8 mouse cellular contexts compared by ENCODE assay signal in genomic region chr19:57066313-57066712, GRCm38 (mm10). TPM values are rescaled to one million over a fixed set of nuclear protein-coding genes. Genes with fewer than 3 reads are reported as not detected.
DNase-seq lines count a peak whose midpoint lies in the region; ATAC-seq and TF ChIP-seq lines count a peak whose summit lies in the region.

No protein-coding gene starts in this region.

- H3K36me3 ChIP-seq in liver, adult 2 months (ENCODE audit: control insufficient read depth, insufficient read depth, low read length) = peaks cover 4% of the 10 kb centered on the region; the same call in 1 of the 2 replicates
- peaks cover 9% of the 10 kb centered on the region; the same call in 1 of the 2 replicates for H3K36me3 ChIP-seq in liver, embryonic 12.5 days
- peaks cover 12% of the 10 kb centered on the region for H3K36me3 ChIP-seq in hindbrain, embryonic 13.5 days
- H3K36me3 ChIP-seq in midbrain, postnatal 0 days (ENCODE audit: insufficient read depth, low read length) = peaks cover 14% of the 10 kb centered on the region

- no peak overlapping the region for H3K4me2 ChIP-seq in liver, embryonic 12.5 days
- H3K4me2 ChIP-seq in hindbrain, embryonic 13.5 days = no peak overlapping the region
- H3K4me2 ChIP-seq in midbrain, postnatal 0 days (ENCODE audit: low read depth, low read length, poor library complexity, severe bottlenecking) = no peak overlapping the region

- intact Hi-C loops in left cerebral cortex, postnatal 10 days (cut with DNase I) = loop anchor here (2.0 to 5.0 kb wide), 2 partner anchors 70 to 261 kb away; no protein-coding TSS in a partner anchor

- H3K4me3 ChIP-seq in liver, adult 2 months (ENCODE audit: insufficient read depth, low read depth, low read length) = no peak overlapping the region
- H3K4me3 ChIP-seq in liver, embryonic 12.5 days = no peak overlapping the region
- H3K4me3 ChIP-seq in hindbrain, embryonic 13.5 days = no peak overlapping the region
- no peak overlapping the region for H3K4me3 ChIP-seq in midbrain, postnatal 0 days (ENCODE audit: low read depth, low read length)

- H3K27ac ChIP-seq in liver, adult 2 months (replicated peaks; ENCODE audit: insufficient read depth, low read depth, low read length) = no peak overlapping the region
- H3K27ac ChIP-seq in liver, embryonic 12.5 days = no peak overlapping the region
- no peak overlapping the region for H3K27ac ChIP-seq in hindbrain, embryonic 13.5 days
- H3K27ac ChIP-seq in midbrain, postnatal 0 days (ENCODE audit: low read depth, low read length) = no peak overlapping the region

- H3K79me2 ChIP-seq in liver, adult 2 months (ENCODE audit: control insufficient read depth, insufficient read depth, low read length) = no peaks in the 10 kb centered on the region

- 30% methylated on average over 3 of the region's 3 CpGs for WGBS in liver, adult 2 months
- WGBS in liver, embryonic 12.5 days (ENCODE audit: insufficient replicate concordance) = 25% methylated on average over 3 of the region's 3 CpGs
- WGBS in hindbrain, embryonic 13.5 days = 24% methylated on average over 3 of the region's 3 CpGs
- WGBS in midbrain, postnatal 0 days = 30% methylated on average over 3 of the region's 3 CpGs

- TF ChIP-seq CTCF in liver, adult 2 months (IDR thresholded peaks at IDR 0.05; ENCODE audit: low read depth, low read length) = peak; percentile 66
- TF ChIP-seq CTCF in midbrain, postnatal 0 days (IDR thresholded peaks at IDR 0.05) = peak; percentile 96

- H3K9me3 ChIP-seq in liver, embryonic 12.5 days (replicated peaks) = no peaks in the 10 kb centered on the region
- H3K9me3 ChIP-seq in hindbrain, embryonic 13.5 days = no peaks in the 10 kb centered on the region
- H3K9me3 ChIP-seq in midbrain, postnatal 0 days (ENCODE audit: low read length) = no peaks in the 10 kb centered on the region

- no peak for TF ChIP-seq POLR2A in liver, adult 2 months (IDR thresholded peaks at IDR 0.05; ENCODE audit: extremely low read depth, insufficient read depth, low read length)

- peak; percentile 37 for DNase-seq in liver, adult 2 months (ENCODE audit: extremely low read depth, low read depth, low spot score)
- peak; percentile 62 to 68 for DNase-seq in adrenal gland, adult 18-20 months (ENCODE audit: low spot score in 2 of 2)
- DNase-seq in embryo, embryonic 11 days = peak; percentile 74
- peak; percentile 63 to 72 for DNase-seq in left cerebral cortex, postnatal 10 days (ENCODE audit: extremely low spot score in 1 of 2, low spot score in 2 of 2)
- peak; percentile 69 for DNase-seq in midbrain, postnatal 0 days (ENCODE audit: low spot score)
- peak; percentile 68 for DNase-seq in thymus, postnatal 0 days (ENCODE audit: low spot score)

- no peak for ATAC-seq in liver, embryonic 12.5 days
- ATAC-seq in hindbrain, embryonic 13.5 days (ENCODE audit: low FRiP score) = peak; percentile 57; the same call in 1 of the 2 replicates
- peak; percentile 31; the same call in 1 of the 2 replicates for ATAC-seq in midbrain, postnatal 0 days (ENCODE audit: low FRiP score)

- H3K27me3 ChIP-seq in liver, adult 2 months (ENCODE audit: control insufficient read depth, insufficient read depth, low read length) = no peaks in the 10 kb centered on the region
- no peaks in the 10 kb centered on the region for H3K27me3 ChIP-seq in liver, embryonic 12.5 days (replicated peaks)
- no peaks in the 10 kb centered on the region for H3K27me3 ChIP-seq in hindbrain, embryonic 13.5 days
- H3K27me3 ChIP-seq in midbrain, postnatal 0 days (ENCODE audit: insufficient read depth, low read length) = no peaks in the 10 kb centered on the region

- H3K4me1 ChIP-seq in liver, adult 2 months (ENCODE audit: control insufficient read depth, insufficient read depth, low read length) = no peaks in the 10 kb centered on the region
- no peaks in the 10 kb centered on the region for H3K4me1 ChIP-seq in liver, embryonic 12.5 days
- 0 out of 2 replicates have a peak, but pooled peaks cover 7% of the 10 kb centered on the region for H3K4me1 ChIP-seq in hindbrain, embryonic 13.5 days (replicated peaks)
- H3K4me1 ChIP-seq in midbrain, postnatal 0 days (ENCODE audit: insufficient read depth, low read length) = no peaks in the 10 kb centered on the region

- no peak overlapping the region for H3K9ac ChIP-seq in liver, adult 2 months (ENCODE audit: low read depth, low read length)
- no peak overlapping the region for H3K9ac ChIP-seq in liver, embryonic 12.5 days
- no peak overlapping the region for H3K9ac ChIP-seq in hindbrain, embryonic 13.5 days
- no peak overlapping the region for H3K9ac ChIP-seq in midbrain, postnatal 0 days (replicated peaks; ENCODE audit: low read length, poor library complexity, severe bottlenecking)

RNA-seq across cellular contexts. Expression of gene Afap1l2, which starts 58.3 kb away (rescaled TPM):
- total RNA-seq in liver, adult 2 months (2014; rRNA removed) = 0.55 and 1.2 TPM in 2 replicates
- 0.60 and 0.77 TPM in 2 replicates for polyA plus RNA-seq in liver, adult 2 months (2012; rRNA removed)
- 1.2 and 1.3 TPM in 2 replicates for polyA plus RNA-seq in liver, embryonic 12.5 days (2016; fragmentation: Nextera tagmentation; extraction: Ambion mirVana)
- 10 to 100 TPM; 36.0 to 43.6 TPM for total RNA-seq in adrenal gland, adult 18-20 months (2021)
- polyA plus RNA-seq in hindbrain, embryonic 13.5 days (2015; fragmentation: Nextera tagmentation; extraction: Ambion mirVana) = 9.5 and 12.2 TPM in 2 replicates
- 10 to 100 TPM; 13.2 to 14.5 TPM for total RNA-seq in left cerebral cortex, postnatal 10 days (2021)
- total RNA-seq in midbrain, postnatal 0 days (2014; rRNA removed) = 13.2 and 15.3 TPM in 2 replicates
- polyA plus RNA-seq in midbrain, postnatal 0 days (2015; fragmentation: Nextera tagmentation; extraction: Ambion mirVana) = 8.1 and 10.8 TPM in 2 replicates
- polyA plus RNA-seq in thymus, postnatal 0 days (2015; fragmentation: Nextera tagmentation; extraction: Ambion mirVana) = 7.0 and 8.0 TPM in 2 replicates
